Mouse (Mus musculus) right cerebral cortex, postnatal 25 days (tissue): ENCODE results near the gene Plagl1.
A peak's percentile ranks its signal among the peaks of the same experiment; 100 is the strongest.

Experiments
- DNase-seq: peaks from one replicate; pipeline ENCODE4 v3.0.0; 2022

Gene Plagl1

GRCm38 (mm10) chr10:13090596-13091424 is 30.5 kb downstream of the Plagl1 start:
- DNase-seq = peak; percentile 74

DNA sequence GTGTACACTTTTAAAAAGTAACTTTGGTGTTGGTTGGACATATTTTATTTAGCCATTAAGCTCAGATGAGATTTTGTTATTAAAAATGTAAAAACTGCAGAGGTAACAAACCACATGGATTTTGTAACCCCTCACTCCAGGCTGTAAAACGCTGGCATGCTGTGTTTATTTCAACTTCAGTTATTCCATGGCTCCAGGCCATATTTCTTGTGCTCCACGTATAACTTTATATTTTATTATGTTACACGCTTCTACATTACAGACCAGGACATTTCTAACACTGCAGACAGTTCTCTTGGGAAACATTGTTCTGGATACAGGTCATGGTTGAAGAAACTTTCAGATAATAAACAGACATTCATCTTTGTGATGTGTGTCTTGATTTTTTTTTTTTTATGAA is 32.7 kb downstream of the Plagl1 start:
- no peak for DNase-seq

DNA sequence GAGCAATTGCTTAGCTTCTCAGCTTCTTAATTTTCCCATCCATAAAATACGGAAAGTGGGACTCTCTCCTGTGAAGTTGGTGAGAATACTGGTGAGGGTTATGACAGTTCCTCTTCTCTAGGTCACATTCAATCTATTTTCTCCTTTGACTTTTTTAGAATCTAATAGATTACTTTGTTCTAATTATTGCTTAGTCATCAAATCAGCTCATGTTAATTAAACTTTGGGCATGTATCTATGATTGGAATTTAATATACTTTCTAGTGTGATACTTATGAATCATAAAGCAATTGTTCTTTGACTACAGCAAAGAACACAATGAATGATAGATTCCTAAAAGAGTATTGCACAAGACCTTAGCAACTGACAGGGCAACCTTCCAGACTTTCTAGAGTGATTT is 38.6 kb downstream of the Plagl1 start:
- DNase-seq = no peak

- no peak for DNase-seq
Measured at GRCm38 (mm10) chr10:13100061-13100648, 39.9 kb downstream of the Plagl1 start.

DNA sequence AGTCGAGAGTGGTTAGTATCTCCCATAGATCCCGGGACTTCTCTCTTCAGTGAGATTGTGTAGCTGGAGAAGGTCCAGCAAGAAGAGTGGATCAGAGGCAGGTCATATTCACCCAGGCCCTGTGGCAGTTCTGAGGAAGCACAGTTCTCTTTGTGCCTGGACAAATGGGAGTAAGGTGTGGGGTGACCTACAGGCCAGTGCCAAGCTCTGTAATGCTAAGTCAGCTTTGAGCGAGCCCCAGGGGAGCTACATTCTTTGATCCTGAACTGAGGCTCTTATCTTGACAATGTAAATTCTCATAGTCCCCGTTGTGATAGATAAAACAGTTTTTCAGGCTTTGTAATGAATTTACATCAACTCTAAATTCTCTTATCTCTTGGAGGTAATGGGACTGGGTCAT is 42.1 kb downstream of the Plagl1 start:
- DNase-seq = no peak

GRCm38 (mm10) chr10:13103838-13104237 is 43.5 kb downstream of the Plagl1 start:
- DNase-seq = no peak

DNA sequence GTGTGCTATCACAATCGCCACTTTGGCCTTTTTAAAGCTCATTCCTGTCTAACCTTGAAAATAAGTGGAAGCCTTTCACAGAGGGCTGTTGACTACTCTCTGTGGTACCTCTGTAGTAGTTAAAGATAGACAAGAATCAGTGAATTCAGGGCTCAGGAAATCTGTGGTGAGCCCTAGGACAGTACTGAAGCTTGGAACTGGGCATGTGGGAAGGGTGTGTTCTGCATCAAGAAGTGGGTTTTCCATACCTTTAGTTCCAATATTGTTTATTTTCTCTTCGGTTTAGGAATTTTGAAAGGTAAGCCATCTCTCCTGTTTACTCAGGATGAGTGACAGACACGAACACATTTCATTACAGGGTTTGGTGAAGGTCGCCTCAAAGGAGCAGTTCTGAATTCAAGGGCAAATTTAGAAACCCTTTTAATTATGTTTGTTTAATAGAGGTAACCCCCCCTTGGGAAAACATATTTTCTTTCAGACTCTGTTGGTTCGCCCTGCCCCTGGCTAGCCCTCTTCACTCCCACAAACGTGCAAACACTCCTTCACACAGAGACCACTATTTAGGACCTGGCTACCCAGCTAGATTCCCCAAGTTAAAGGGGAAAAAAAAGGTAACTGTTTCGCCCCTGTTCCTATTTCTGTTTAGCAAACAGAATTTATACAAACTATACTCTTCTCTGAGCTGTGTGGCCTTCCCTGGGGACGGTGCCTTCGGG is 46.8 kb downstream of the Plagl1 start:
- no peak for DNase-seq

- no peak for DNase-seq
Measured at GRCm38 (mm10) chr10:13108021-13108548, 47.8 kb downstream of the Plagl1 start.

DNA sequence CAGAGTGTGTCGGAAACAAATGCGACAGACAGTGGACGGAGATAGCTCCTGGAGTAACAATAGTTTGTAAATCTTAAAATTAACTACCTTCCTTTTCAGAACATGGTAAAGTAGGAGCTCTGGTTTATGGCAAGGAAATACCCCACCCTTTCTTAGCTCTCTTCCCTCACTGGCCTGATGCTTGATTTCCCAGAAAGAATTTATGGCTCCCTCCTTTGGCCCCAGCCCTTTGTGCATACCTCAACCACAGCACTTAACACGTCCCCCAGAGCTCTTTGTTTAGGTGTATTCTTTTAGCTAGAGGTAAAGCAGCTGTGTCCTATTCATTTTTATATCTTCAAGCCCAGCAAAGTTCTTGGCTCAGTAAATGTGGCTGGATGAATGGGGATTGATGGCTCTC is 48.5 kb downstream of the Plagl1 start:
- DNase-seq = no peak

- no peak for DNase-seq
Measured at GRCm38 (mm10) chr10:13109781-13110180, 49.5 kb downstream of the Plagl1 start.

DNA sequence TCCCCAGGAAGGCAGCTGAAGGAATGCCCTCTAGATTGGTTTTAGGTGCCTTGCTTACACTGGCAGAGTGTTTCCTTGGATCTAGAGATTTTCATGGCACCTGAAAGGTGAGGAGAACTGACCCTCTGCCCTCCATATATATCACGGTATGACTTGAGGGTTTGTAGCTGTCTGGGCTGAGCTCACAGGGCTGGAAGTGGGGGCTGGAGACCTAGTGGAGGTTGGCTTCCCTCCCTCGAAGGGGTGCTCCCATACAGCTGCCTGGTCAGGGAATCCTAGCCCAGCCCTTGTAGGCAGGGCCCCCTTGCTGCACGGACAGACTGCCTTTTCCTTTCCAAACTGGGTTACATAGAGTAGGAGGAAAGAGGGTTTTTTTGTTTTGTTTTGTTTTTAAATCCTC is 52.5 kb downstream of the Plagl1 start:
- DNase-seq = no peak

GRCm38 (mm10) chr10:13113641-13114040 is 53.3 kb downstream of the Plagl1 start:
- no peak for DNase-seq

DNA sequence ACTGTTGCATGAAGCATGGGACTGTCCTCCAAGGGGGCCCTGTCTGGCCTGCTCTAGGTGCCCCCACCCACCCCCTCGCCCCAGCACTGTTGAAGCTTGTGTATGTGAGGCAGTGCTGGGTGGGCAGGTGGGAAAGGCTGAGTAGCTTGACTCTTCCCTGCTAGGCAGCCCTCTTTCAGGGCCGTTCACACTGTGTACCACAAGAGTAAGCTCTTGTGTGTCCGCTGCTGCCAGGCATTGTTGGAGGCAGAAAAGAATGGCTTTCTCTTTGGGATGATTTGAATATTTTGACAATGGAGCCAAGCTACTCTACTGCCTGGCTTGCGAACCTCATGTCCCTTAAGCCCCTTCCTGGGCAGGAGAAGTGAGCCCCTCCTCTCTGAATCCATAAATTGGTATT is 54.7 kb downstream of the Plagl1 start:
- no peak for DNase-seq

DNA sequence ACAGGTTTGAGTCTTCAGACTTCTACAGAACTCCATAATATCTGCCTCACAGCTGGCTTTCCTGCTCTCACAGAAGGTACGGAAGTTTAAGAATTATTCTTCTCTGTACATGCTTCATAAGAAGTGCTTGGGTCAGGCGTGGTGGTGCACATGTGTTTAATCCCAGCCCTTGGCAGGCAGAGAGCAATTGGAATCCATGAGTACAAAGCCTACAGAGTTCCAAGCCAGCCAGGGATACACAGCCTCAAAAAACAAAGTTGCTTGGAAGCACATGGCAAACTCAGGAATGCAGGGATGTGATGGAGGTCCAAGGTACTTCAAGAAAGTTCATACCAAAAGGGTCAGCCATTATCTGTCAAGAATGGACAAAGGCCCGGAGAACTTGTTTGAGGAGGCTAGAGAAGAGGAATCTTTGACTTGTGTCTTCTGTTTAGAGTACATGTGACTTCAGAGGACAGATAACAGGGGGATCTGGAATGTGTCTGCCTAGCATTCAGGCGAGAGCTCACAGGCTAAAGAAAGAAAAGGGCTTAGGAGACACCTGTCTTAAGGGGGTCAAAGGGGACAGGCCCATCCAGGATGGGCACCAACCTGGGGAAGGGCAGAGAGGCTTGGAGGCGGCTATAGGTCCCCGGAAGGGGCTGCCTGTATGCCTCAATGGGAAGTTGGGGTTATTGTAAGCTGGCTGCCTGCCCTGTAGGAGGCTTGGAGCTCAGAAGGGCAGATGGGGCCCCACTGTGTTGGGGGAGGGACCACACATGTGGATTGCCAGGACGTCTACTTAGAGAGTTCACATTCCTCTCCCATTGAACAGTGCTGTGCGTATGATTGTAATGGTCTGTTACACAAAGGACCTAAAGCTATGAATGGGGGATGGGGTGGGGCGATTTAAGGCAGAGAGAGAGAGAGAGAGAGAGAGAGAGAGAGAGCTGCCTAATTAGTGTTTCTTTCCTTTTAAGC is 56.7 kb downstream of the Plagl1 start:
- DNase-seq = no peak

DNA sequence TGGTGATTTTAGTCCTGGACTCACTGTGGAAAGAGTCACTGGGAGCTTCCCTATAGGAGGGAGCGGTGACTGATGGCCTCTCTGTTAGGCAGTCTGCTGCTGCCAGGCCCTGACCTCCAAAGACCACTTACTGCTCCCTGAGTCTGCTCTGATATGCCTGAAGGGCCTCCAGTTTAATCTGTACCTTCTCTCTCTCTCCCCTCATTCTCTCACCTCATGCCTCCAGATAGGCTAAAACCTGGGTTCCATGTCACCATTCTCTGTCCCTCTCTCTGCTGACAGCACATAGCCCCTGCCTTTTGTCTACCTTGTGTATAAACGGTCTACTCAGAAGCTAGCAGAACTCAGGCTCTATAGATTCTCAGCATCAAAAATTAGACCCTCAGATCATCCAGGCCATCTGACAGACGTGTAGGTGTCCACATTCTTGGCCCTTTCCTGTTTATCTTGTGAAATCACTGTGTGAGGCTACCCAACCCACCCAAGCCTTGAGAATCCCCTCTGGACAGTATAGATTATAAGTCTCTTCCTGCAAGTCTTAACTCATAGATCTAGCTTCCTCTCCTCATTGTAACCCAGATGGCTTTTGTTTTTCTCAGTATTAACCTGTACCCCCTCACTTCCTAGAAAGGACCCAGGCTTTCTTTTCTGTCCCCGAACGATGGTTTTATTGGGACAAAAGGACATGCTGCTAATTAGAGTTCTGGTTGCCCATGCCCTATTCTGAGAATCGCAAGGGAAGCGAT is 57.9 kb downstream of the Plagl1 start:
- DNase-seq = no peak

DNA sequence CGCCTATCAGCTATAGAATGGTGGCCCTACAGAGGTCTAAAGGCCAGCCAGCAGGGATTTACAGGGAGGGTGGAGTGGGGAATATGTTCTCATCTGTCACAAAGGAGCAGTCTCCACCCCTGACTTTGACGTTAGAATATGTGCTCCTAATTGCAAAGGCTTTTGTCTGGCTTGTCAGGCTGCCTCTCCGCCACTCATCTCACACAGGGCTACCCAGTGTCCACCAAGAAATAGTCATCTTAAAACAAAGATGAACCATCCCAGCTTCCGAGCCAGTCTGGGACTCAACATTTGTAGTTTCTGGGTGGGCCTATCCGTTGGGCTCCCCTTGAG is 58.4 kb downstream of the Plagl1 start:
- no peak for DNase-seq

DNA sequence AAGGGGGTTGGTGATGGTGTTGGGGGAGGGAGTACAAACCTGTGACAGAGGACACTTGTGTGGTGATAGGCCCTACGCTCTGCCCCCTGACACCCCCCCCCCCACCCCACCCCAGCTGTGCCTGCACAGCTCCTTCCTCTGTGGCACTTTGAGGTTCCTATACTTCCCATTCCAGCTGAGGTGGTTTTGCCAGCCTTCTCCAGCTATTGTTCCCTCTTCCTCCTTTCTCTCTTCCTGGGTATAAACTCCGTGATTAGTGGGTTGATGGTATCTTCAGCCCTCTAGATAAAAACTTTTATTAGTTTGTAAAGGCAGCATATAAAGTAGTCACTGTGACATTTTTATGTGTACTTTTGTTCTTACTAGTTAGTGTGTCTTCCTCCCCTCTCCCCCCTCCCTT is 59.0 kb downstream of the Plagl1 start:
- no peak for DNase-seq

DNA sequence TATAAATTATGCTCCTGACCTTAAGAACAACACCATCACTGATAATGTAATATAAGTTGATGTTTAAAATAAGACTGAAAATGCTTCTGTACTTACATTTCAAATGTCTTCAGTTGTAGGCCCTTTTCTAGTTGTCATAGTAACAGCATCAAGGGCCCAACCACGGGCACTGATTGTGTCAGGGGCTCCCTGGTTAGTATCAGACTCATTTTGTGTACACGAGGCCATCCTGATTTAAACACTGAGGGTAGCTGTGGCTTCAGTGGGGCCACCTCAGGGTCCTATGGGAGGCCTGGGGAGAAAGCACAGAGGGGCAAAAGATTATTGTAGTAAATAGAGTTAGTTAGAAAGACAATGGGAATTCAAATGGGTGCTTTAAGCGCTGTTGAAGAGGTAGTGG is 65.5 kb downstream of the Plagl1 start:
- DNase-seq = no peak

DNA sequence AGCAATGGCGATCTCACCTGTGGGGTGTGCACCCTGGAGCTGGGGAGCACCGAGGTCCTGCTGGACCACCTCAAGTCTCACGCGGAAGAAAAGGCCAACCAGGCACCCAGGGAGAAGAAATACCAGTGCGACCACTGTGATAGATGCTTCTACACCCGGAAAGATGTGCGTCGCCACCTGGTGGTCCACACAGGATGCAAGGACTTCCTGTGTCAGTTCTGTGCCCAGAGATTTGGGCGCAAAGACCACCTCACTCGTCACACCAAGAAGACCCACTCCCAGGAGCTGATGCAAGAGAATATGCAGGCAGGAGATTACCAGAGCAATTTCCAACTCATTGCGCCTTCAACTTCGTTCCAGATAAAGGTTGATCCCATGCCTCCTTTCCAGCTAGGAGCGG is 67.0 kb downstream of the Plagl1 start:
- DNase-seq = no peak

DNA sequence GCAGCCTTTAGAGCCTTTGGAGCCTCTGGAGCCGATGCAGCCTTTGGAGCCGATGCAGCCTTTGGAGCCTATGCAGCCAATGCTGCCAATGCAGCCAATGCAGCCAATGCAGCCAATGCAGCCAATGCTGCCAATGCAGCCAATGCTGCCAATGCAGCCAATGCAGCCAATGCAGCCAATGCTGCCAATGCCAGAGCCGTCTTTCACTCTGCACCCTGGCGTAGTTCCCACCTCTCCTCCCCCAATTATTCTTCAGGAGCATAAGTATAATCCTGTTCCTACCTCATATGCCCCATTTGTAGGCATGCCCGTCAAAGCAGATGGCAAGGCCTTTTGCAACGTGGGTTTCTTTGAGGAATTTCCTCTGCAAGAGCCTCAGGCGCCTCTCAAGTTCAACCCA is 67.6 kb downstream of the Plagl1 start:
- DNase-seq = no peak

DNA sequence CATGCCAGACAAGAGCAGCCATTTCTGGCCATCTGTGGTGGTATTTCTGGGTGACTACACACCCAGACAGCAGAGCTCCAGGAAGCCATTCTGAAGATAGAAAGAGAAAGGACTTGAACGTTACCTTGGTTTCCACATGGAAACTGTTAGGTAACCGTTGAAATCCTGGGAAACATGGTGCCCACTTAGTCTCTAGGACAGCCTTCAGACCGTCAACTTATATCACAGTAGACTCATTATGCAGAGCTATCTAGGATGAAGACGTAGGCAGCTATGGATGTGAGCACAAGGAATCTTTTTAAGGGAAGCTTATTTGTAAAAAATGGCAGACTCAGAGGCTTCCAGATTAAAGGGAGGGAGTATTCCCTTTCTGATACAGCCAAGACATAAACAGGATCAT is 73.5 kb downstream of the Plagl1 start:
- DNase-seq = no peak

- no peak for DNase-seq
Measured at GRCm38 (mm10) chr10:13135276-13135675, 75.0 kb downstream of the Plagl1 start.
